Mouse (Mus musculus) bone marrow macrophage, adult 2 months (primary cell): ENCODE data around the gene Slc9a4.

Experiments used
- CTCF ChIP-seq: IDR thresholded peaks from 2 replicates; pipeline ENCODE4 v1.5.1; 2012; ENCODE audit warnings: low read depth, mild to moderate bottlenecking, low read length, moderate library complexity
- POLR2A ChIP-seq: IDR thresholded peaks from 2 replicates; pipeline ENCODE4 v1.6.1; 2012; ENCODE audit warnings: mild to moderate bottlenecking, low read depth, low read length, borderline replicate concordance

- TF ChIP-seq CTCF = no peak
- no peak for TF ChIP-seq POLR2A
These were observed 388 bp downstream of the Slc9a4 start for GRCm38 (mm10) chr1:40580269-40580668.
